Comparison of ENCODE assay signal across 20 mouse cellular contexts in genomic region chr1:75336461-75336860, GRCm38 (mm10). TPM values are rescaled to one million over a fixed set of nuclear protein-coding genes. Genes with fewer than 3 reads are reported as not detected.
"Had no signal": no experiment of that assay in that cellular context is flagged by ENCODE, and none has a peak within 500 bp of the region (broad histone marks: within the 10 kb centered on the region; RNA-seq: fewer than 3 reads in every experiment).

No protein-coding gene starts in this region.

- H3K36me3 ChIP-seq: limb, embryonic 12.5 days; liver, embryonic 13.5 days; lung, embryonic 15.5 days; neural tube, embryonic 12.5 days; stomach, embryonic 15.5 days had no signal

- DNase-seq: kidney, adult 18-20 months; kidney, postnatal 14 days; liver; liver, embryonic 13.5 days; liver, postnatal 0 days; lung, postnatal 14 days; midbrain, embryonic 14.5 days; right cerebral cortex, postnatal 4 days; thymus, adult 2 months; thymus, postnatal 36 days had no signal

- H3K27ac ChIP-seq: left cerebral cortex, adult 2 months; liver, embryonic 13.5 days; lung, embryonic 15.5 days; macrophage; neural tube, embryonic 12.5 days; stomach, embryonic 15.5 days had no signal

- ATAC-seq: liver, postnatal 0 days had no signal

- H3K9me3 ChIP-seq: limb, embryonic 12.5 days; liver, embryonic 13.5 days; lung, embryonic 15.5 days; neural tube, embryonic 12.5 days; stomach, embryonic 15.5 days had no signal

- H3K27me3 ChIP-seq: limb, embryonic 12.5 days; neural tube, embryonic 12.5 days; stomach, embryonic 15.5 days had no signal

- H3K4me2 ChIP-seq: limb, embryonic 12.5 days; liver, embryonic 13.5 days; lung, embryonic 15.5 days; neural tube, embryonic 12.5 days; stomach, embryonic 15.5 days had no signal

- H3K9ac ChIP-seq: limb, embryonic 12.5 days; liver, embryonic 13.5 days; liver, postnatal 0 days; lung, embryonic 15.5 days; neural tube, embryonic 12.5 days; stomach, embryonic 15.5 days had no signal

- H3K4me3 ChIP-seq: left cerebral cortex, adult 2 months; limb, embryonic 12.5 days; liver, embryonic 13.5 days; lung, embryonic 15.5 days; neural tube, embryonic 12.5 days; stomach, embryonic 15.5 days had no signal

RNA-seq across cellular contexts. Expression of gene Des, which starts 23.7 kb away (rescaled TPM):
- total RNA-seq: monocyte, adult 5-6 weeks; neutrophil, adult 5-6 weeks had no signal
- polyA plus RNA-seq: macrophage had no signal

RNA-seq across cellular contexts. Expression of gene Speg, which starts 38.6 kb away (rescaled TPM):
- total RNA-seq: monocyte, adult 5-6 weeks; neutrophil, adult 5-6 weeks had no signal

RNA-seq across cellular contexts. Expression of gene Resp18, which starts 58.2 kb away (rescaled TPM):
- total RNA-seq: monocyte, adult 5-6 weeks; neutrophil, adult 5-6 weeks had no signal
- polyA plus RNA-seq: kidney, embryonic 14.5 days; liver, embryonic 13.5 days; liver, postnatal 0 days; macrophage; spleen, adult 2 months had no signal
